Mouse (Mus musculus) ovary, adult 2 months (tissue): ENCODE data around the gene Klf8. TPM values are rescaled to one million over a fixed set of nuclear protein-coding genes. Genes with fewer than 3 reads are reported as not detected.

Experiments
- polyA plus RNA-seq: library from polyadenylated mRNA; depleted of rRNA; stranded (reverse); fragments of >200 nt; gene quantifications from 2 replicates; pipeline ENCODE4 v1.2.3, GENCODE M21; 2012; rRNA removed

Klf8 gene
- 2.0 and 2.1 TPM in 2 replicates for polyA plus RNA-seq

GRCm38 (mm10) chrX:153237304-153237919 lies at the start of gene Klf8:
TSS of gene Klf8 (plus strand) at chrX:153237466.

Other genes starting within 250 kb of the Klf8 start
- gene Usp51, start 231.0 kb upstream of the Klf8 start, polyA plus RNA-seq: 0.55 and 0.58 TPM in 2 replicates
- 10.0 and 11.6 TPM in 2 replicates for gene Mageh1, start 199.9 kb upstream of the Klf8 start, polyA plus RNA-seq
- 0.06 TPM in 1 of 2 replicates, not detected in the other for gene Foxr2, start 118.7 kb upstream of the Klf8 start, polyA plus RNA-seq
- gene Rragb, start 97.5 kb upstream of the Klf8 start, polyA plus RNA-seq: 4.4 and 4.8 TPM in 2 replicates